Mouse (Mus musculus) testis, adult 2 months (tissue): ENCODE measurements around the gene H2-M3. TPM values are rescaled to one million over a fixed set of nuclear protein-coding genes. Genes with fewer than 3 reads are reported as not detected.

ENCODE experiments used
- H3K27ac ChIP-seq: fragments of 200-500 bp; 2 replicates; pipeline ENCODE4 v1.5.1; 2012; ENCODE audit warnings: low read depth, low read length; ENCODE audit not compliant: control insufficient read depth, insufficient read depth
- H3K27me3 ChIP-seq: fragments of 200-500 bp; 2 replicates; pipeline ENCODE4 v1.6.1; 2012; ENCODE audit warnings: mild to moderate bottlenecking, low read length, moderate library complexity; ENCODE audit not compliant: control insufficient read depth, insufficient read depth
- H3K36me3 ChIP-seq: fragments of 200-500 bp; 2 replicates; pipeline ENCODE4 v1.6.1; 2012; ENCODE audit warnings: mild to moderate bottlenecking, low read length; ENCODE audit not compliant: control insufficient read depth, insufficient read depth
- H3K4me1 ChIP-seq: fragments of 200-500 bp; 2 replicates; pipeline ENCODE4 v1.6.1; 2012; ENCODE audit warnings: low read length; ENCODE audit not compliant: control insufficient read depth, insufficient read depth
- H3K4me3 ChIP-seq: fragments of 200-500 bp; 2 replicates; pipeline ENCODE4 v1.5.1; 2012; ENCODE audit warnings: low read depth, mild to moderate bottlenecking, low read length, moderate library complexity, mixed read lengths; ENCODE audit not compliant: control insufficient read depth
- CTCF ChIP-seq: fragments of 200-500 bp; IDR thresholded peaks from 2 replicates; pipeline ENCODE4 v1.5.1; 2012; ENCODE audit warnings: low read depth, mild to moderate bottlenecking, inconsistent platforms, low read length, moderate library complexity; ENCODE audit not compliant: control insufficient read depth, insufficient read depth, insufficient replicate concordance
- POLR2A ChIP-seq: fragments of 200-500 bp; IDR thresholded peaks from 2 replicates; pipeline ENCODE4 v1.6.1; 2012; ENCODE audit warnings: low read depth, mild to moderate bottlenecking, inconsistent platforms, low read length, moderate library complexity; ENCODE audit not compliant: control insufficient read depth
- polyA plus RNA-seq: library from polyadenylated mRNA; depleted of rRNA; stranded (reverse); fragments of >200 nt; gene quantifications from 2 replicates; pipeline ENCODE4 v1.2.3, GENCODE M21; 2012; rRNA removed

H2-M3 gene
- polyA plus RNA-seq, 1 experiment = 0.98 TPM

- H3K27ac ChIP-seq = no peak overlapping the region
- no peaks in the 10 kb centered on the region for H3K36me3 ChIP-seq
- H3K27me3 ChIP-seq = no peaks in the 10 kb centered on the region
- no peak overlapping the region for H3K4me3 ChIP-seq
- H3K4me1 ChIP-seq = no peaks in the 10 kb centered on the region
- TF ChIP-seq CTCF = no peak
- no peak for TF ChIP-seq POLR2A
Measured at GRCm38 (mm10) chr17:37308483-37308882, 38.5 kb downstream of the H2-M3 start.

GRCm38 (mm10) chr17:37310146-37310699 is 40.2 kb downstream of the H2-M3 start:
- Histone ChIP-seq H3K4me3 (no peak overlapping the region), H3K4me1 (no peaks in the 10 kb centered on the region), H3K27ac (no peak overlapping the region), H3K36me3 (no peaks in the 10 kb centered on the region), H3K27me3 (no peaks in the 10 kb centered on the region)
- no peak for TF ChIP-seq CTCF
- no peak for TF ChIP-seq POLR2A

GRCm38 (mm10) chr17:37316954-37317353 is 46.9 kb downstream of the H2-M3 start, which contains the start of gene Olfr102:
Gene Olfr102 (minus strand): TSS chr17:37317054.
- Histone ChIP-seq H3K36me3 (no peaks in the 10 kb centered on the region), H3K4me1 (no peaks in the 10 kb centered on the region), H3K27me3 (no peaks in the 10 kb centered on the region), H3K4me3 (no peak within 1 kb of the TSS), H3K27ac (no peak within 1 kb of the TSS)
- no peak for TF ChIP-seq POLR2A

Other genes with a start within 250 kb of the H2-M3 start
- 0.05 TPM in 1 of 2 replicates, not detected in the other for gene Mog, start 246.8 kb upstream of the H2-M3 start, polyA plus RNA-seq
- gene Gabbr1, start 224.3 kb upstream of the H2-M3 start, polyA plus RNA-seq = 11.4 and 12.3 TPM in 2 replicates
- not detected in 2 replicates for gene Olfr90, start 181.7 kb upstream of the H2-M3 start, polyA plus RNA-seq
- gene Olfr91, start 171.9 kb upstream of the H2-M3 start, polyA plus RNA-seq = 0.11 and 0.22 TPM in 2 replicates
- not detected in 2 replicates for gene Olfr92, start 150.1 kb upstream of the H2-M3 start, polyA plus RNA-seq
- gene Olfr93, start 108.7 kb upstream of the H2-M3 start, polyA plus RNA-seq = 0.85 TPM in 1 of 2 replicates, not detected in the other
- gene Ubd, start 76.3 kb upstream of the H2-M3 start, polyA plus RNA-seq = not detected in 2 replicates
- gene Olfr94, start 69.2 kb upstream of the H2-M3 start, polyA plus RNA-seq = not detected in 2 replicates
- gene Olfr95, start 57.1 kb upstream of the H2-M3 start, polyA plus RNA-seq = not detected in 2 replicates
- gene Olfr96, start 50.1 kb upstream of the H2-M3 start, polyA plus RNA-seq = not detected in 2 replicates
- gene Olfr97, start 32.9 kb upstream of the H2-M3 start, polyA plus RNA-seq = 0.08 TPM in 1 of 2 replicates, not detected in the other
- not detected in 2 replicates for gene Olfr98, start 6.5 kb upstream of the H2-M3 start, polyA plus RNA-seq
- gene Olfr99, start 13.2 kb downstream of the H2-M3 start, polyA plus RNA-seq = not detected in 2 replicates
- gene Olfr101, start 34.1 kb downstream of the H2-M3 start, polyA plus RNA-seq = not detected in 2 replicates
- gene Olfr102, start 46.8 kb downstream of the H2-M3 start, polyA plus RNA-seq = 0.10 TPM in 2 replicates
- not detected in 2 replicates for gene Olfr103, start 69.5 kb downstream of the H2-M3 start, polyA plus RNA-seq
- 0.04 TPM in 1 of 2 replicates, not detected in the other for gene Olfr104-ps, start 89.4 kb downstream of the H2-M3 start, polyA plus RNA-seq
- not detected in 2 replicates for gene Olfr105-ps, start 108.8 kb downstream of the H2-M3 start, polyA plus RNA-seq
- not detected in 2 replicates for gene Olfr106-ps, start 120.2 kb downstream of the H2-M3 start, polyA plus RNA-seq
- not detected in 2 replicates for gene Olfr107, start 129.0 kb downstream of the H2-M3 start, polyA plus RNA-seq
- not detected in 2 replicates for gene Olfr108, start 175.3 kb downstream of the H2-M3 start, polyA plus RNA-seq
- gene Olfr109, start 188.7 kb downstream of the H2-M3 start, polyA plus RNA-seq = not detected in 2 replicates
- not detected in 2 replicates for gene H2-M2, start 213.3 kb downstream of the H2-M3 start, polyA plus RNA-seq
- not detected in 2 replicates for gene Olfr110, start 222.2 kb downstream of the H2-M3 start, polyA plus RNA-seq
- not detected in 2 replicates for gene Olfr111, start 237.8 kb downstream of the H2-M3 start, polyA plus RNA-seq